Mouse (Mus musculus) embryonic fibroblast, embryonic 13.5 days (primary cell): ENCODE measurements around the gene Ntm.

Source experiments
- CTCF ChIP-seq: IDR thresholded peaks from 2 replicates; pipeline ENCODE4 v1.5.1; 2011; ENCODE audit warnings: mild to moderate bottlenecking, control low read depth, low read length, moderate library complexity, borderline replicate concordance; ENCODE audit not compliant: insufficient read depth
- POLR2A ChIP-seq: IDR thresholded peaks from 2 replicates; pipeline ENCODE4 v1.6.1; 2011; ENCODE audit warnings: low read depth, mild to moderate bottlenecking, control low read depth, low read length, moderate library complexity

- TF ChIP-seq POLR2A (no peak), CTCF (no peak)
Observed at GRCm38 (mm10) chr9:29981177-29981915, 18.4 kb upstream of the Ntm start.
